ENCODE assay signal across 8 mouse cellular contexts in the genomic region with DNA sequence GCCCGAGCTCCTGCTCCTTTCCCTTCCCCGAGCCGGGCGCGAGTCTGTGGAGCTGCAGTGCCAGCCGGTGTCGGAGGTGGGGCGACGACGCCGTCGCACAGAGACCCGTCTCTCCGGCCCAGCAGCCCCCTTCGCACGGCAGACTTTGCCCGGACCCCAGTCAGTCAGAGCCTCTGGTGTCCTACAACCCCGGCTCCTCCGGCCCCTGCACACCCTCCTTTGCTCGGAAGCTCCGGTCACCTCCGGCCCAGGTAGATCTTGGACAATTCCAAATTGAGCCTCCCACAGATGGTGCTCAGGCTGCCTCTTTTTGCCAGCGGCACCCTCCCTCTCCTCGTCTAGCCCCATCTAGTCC. TPM values are rescaled to one million over a fixed set of nuclear protein-coding genes. Genes with fewer than 3 reads are reported as not detected.
A peak's percentile ranks its signal among the peaks of the same experiment; 100 is the strongest.
DNase-seq lines count a peak whose midpoint lies in the region; ATAC-seq and TF ChIP-seq lines count a peak whose summit lies in the region.

No protein-coding gene starts in this region.

- H3K9me3 ChIP-seq in heart, embryonic 15.5 days (replicated peaks), result no peaks in the 10 kb centered on the region
- H3K9me3 ChIP-seq in ES-E14 (ENCODE audit: control insufficient read depth, insufficient read depth, low read depth, low read length), result no peaks in the 10 kb centered on the region
- H3K9me3 ChIP-seq in forebrain, postnatal 0 days (ENCODE audit: low read length), result no peaks in the 10 kb centered on the region
- no peaks in the 10 kb centered on the region for H3K9me3 ChIP-seq in midbrain, embryonic 10.5 days (replicated peaks)

- in situ Hi-C loops in ES-E14 (cut with MboI; ENCODE audit: low sequenced_read_pairs in 2 of 2, unreplicated experiment in 2 of 2), result no loop called here

- H3K4me2 ChIP-seq in heart, embryonic 15.5 days, result peak overlapping the region; percentile 91
- peak overlapping the region; percentile 82 for H3K4me2 ChIP-seq in forebrain, postnatal 0 days (ENCODE audit: low read depth)

- no peak for DNase-seq in heart, adult 8-10 months (ENCODE audit: low spot score)
- DNase-seq in ES-E14 (ENCODE audit: low read depth, low spot score), result no peak
- DNase-seq in forebrain, postnatal 0 days, result no peak
- no peak for DNase-seq in midbrain, embryonic 10.5 days (ENCODE audit: low spot score)
- DNase-seq in layer of hippocampus, adult 8-10 months (ENCODE audit: low spot score in 2 of 2), result no peak
- DNase-seq in adrenal gland, postnatal 14 days, result no peak
- no peak for DNase-seq in spleen, postnatal 4 days (ENCODE audit: low spot score in 2 of 2)

- 2% methylated on average over 21 of the region's 24 CpGs for WGBS in heart, embryonic 15.5 days
- under 1% methylated on average over 20 of the region's 24 CpGs for WGBS in forebrain, postnatal 0 days
- 1% methylated on average over 24 of the region's 24 CpGs for WGBS in midbrain, embryonic 10.5 days

- TF ChIP-seq CTCF in forebrain, postnatal 0 days (IDR thresholded peaks at IDR 0.05; ENCODE audit: low read depth), result no peak

- peaks cover 30% of the 10 kb centered on the region for H3K4me1 ChIP-seq in heart, embryonic 15.5 days (replicated peaks)
- H3K4me1 ChIP-seq in ES-E14 (ENCODE audit: control insufficient read depth in 2 of 2, insufficient read depth in 2 of 2, low read length in 2 of 2, poor library complexity in 1 of 2), result peaks cover 4 to 8% of the 10 kb centered on the region in 2 experiments; a peak in 2 of 4 replicates
- H3K4me1 ChIP-seq in forebrain, postnatal 0 days (ENCODE audit: insufficient read depth), result peaks cover 26% of the 10 kb centered on the region
- peaks cover 38% of the 10 kb centered on the region for H3K4me1 ChIP-seq in midbrain, embryonic 10.5 days

- H3K27ac ChIP-seq in heart, embryonic 15.5 days, result peak overlapping the region; percentile 92; the same call in 1 of the 2 replicates
- no peak overlapping the region for H3K27ac ChIP-seq in ES-E14 (ENCODE audit: insufficient read depth, low read depth, low read length, poor library complexity, severe bottlenecking)
- peak overlapping the region; percentile 83 for H3K27ac ChIP-seq in forebrain, postnatal 0 days (ENCODE audit: low read depth, low read length)
- peak overlapping the region; percentile 89 for H3K27ac ChIP-seq in midbrain, embryonic 10.5 days (replicated peaks)

- H3K4me3 ChIP-seq in heart, embryonic 15.5 days, result peak overlapping the region; percentile 85
- H3K4me3 ChIP-seq in ES-E14 (ENCODE audit: insufficient read depth in 1 of 2, low read depth in 1 of 2, low read length in 2 of 2, poor library complexity in 1 of 2, severe bottlenecking in 1 of 2), result peak overlapping the region; percentile 61 to 63
- peak overlapping the region; percentile 85 for H3K4me3 ChIP-seq in forebrain, postnatal 0 days (ENCODE audit: low read depth, low read length)
- peak overlapping the region; percentile 94 for H3K4me3 ChIP-seq in midbrain, embryonic 10.5 days

- H3K27me3 ChIP-seq in heart, embryonic 15.5 days, result peaks cover 76% of the 10 kb centered on the region
- no peaks in the 10 kb centered on the region for H3K27me3 ChIP-seq in forebrain, postnatal 0 days (ENCODE audit: insufficient read depth, low read length)
- peaks cover 67% of the 10 kb centered on the region for H3K27me3 ChIP-seq in midbrain, embryonic 10.5 days (ENCODE audit: low read depth, poor library complexity, severe bottlenecking)

- no peak overlapping the region for H3K9ac ChIP-seq in heart, embryonic 15.5 days
- peak overlapping the region; percentile 36; the same call in 1 of the 2 replicates for H3K9ac ChIP-seq in ES-E14 (ENCODE audit: insufficient read depth, low read depth, low read length, poor library complexity, severe bottlenecking)
- H3K9ac ChIP-seq in forebrain, postnatal 0 days, result peak overlapping the region; percentile 90

- peaks cover 17% of the 10 kb centered on the region for H3K36me3 ChIP-seq in heart, embryonic 15.5 days
- peaks cover 19% of the 10 kb centered on the region for H3K36me3 ChIP-seq in ES-E14 (ENCODE audit: control insufficient read depth, insufficient read depth, low read length, poor library complexity, severe bottlenecking)
- peaks cover 48% of the 10 kb centered on the region for H3K36me3 ChIP-seq in forebrain, postnatal 0 days (ENCODE audit: insufficient read depth)
- H3K36me3 ChIP-seq in midbrain, embryonic 10.5 days, result peaks cover 41% of the 10 kb centered on the region

- ATAC-seq in heart, embryonic 15.5 days (replicated peaks; ENCODE audit: insufficient number of reproducible peaks, insufficient read depth, low FRiP score, low read depth), result no peak
- ATAC-seq in forebrain, postnatal 0 days, result peak; percentile 5

TF ChIP-seq in ES-E14, 5 proteins besides CTCF, POLR2A, EP300 and RAD21:
- TF ChIP-seq CHD2 (IDR thresholded peaks at IDR 0.05; ENCODE audit: low read depth, low read length), result no peak
- TF ChIP-seq ZNF384 (IDR thresholded peaks at IDR 0.05; ENCODE audit: low read depth, low read length), result no peak
- no peak for TF ChIP-seq MAFK (IDR thresholded peaks at IDR 0.05; ENCODE audit: insufficient read depth, low read depth, low read length)
TF ChIP-seq in ES-E14: peak in this region for 0.

RNA-seq across cellular contexts. Expression of a gene that starts 0.3 kb away (rescaled TPM):
- 0.39 and 0.80 TPM in 2 replicates for polyA plus RNA-seq in heart, embryonic 15.5 days (2015; fragmentation: Nextera tagmentation; extraction: Ambion mirVana)
- total RNA-seq in heart, adult 8-10 months (2022), result under 1 TPM; 0.31 to 0.75 (median 0.42) TPM
- 1.6 TPM in 2 replicates for total RNA-seq in ES-E14 (2012; rRNA removed)
- 54.8 and 58.0 TPM in 2 replicates for total RNA-seq in forebrain, postnatal 0 days (2014; rRNA removed)
- 61.2 and 70.8 TPM in 2 replicates for polyA plus RNA-seq in forebrain, postnatal 0 days (2015; fragmentation: Nextera tagmentation; extraction: Ambion mirVana)
- 9.9 and 17.4 TPM in 2 replicates for polyA plus RNA-seq in midbrain, embryonic 10.5 days (2016; fragmentation: Nextera tagmentation; extraction: Ambion mirVana)
- 10 to 100 TPM; 49.1 to 64.8 (median 55.6) TPM for total RNA-seq in layer of hippocampus, adult 8-10 months (2022)
- 2.9 and 3.3 TPM in 2 replicates for total RNA-seq in adrenal gland, postnatal 14 days (2021)

RNA-seq across cellular contexts. Expression of a gene that starts 0.5 kb away (rescaled TPM):
- 23.9 and 36.6 TPM in 2 replicates for polyA plus RNA-seq in heart, embryonic 15.5 days (2015; fragmentation: Nextera tagmentation; extraction: Ambion mirVana)
- total RNA-seq in heart, adult 8-10 months (2022), result 10 to 100 TPM; 22.4 to 23.9 (median 23.6) TPM
- 43.5 and 80.3 TPM in 2 replicates for total RNA-seq in ES-E14 (2012; rRNA removed)
- total RNA-seq in forebrain, postnatal 0 days (2014; rRNA removed), result 65.9 and 80.4 TPM in 2 replicates
- polyA plus RNA-seq in forebrain, postnatal 0 days (2015; fragmentation: Nextera tagmentation; extraction: Ambion mirVana), result 55.5 and 56.8 TPM in 2 replicates
- 24.4 and 25.2 TPM in 2 replicates for polyA plus RNA-seq in midbrain, embryonic 10.5 days (2016; fragmentation: Nextera tagmentation; extraction: Ambion mirVana)
- total RNA-seq in layer of hippocampus, adult 8-10 months (2022), result 10 to 100 TPM; 71.4 to 79.7 (median 77.2) TPM
- total RNA-seq in adrenal gland, postnatal 14 days (2021), result 40.7 and 47.0 TPM in 2 replicates

RNA-seq across cellular contexts. Expression of a gene that starts 26.6 kb away (rescaled TPM):
- 95.1 and 122 TPM in 2 replicates for polyA plus RNA-seq in heart, embryonic 15.5 days (2015; fragmentation: Nextera tagmentation; extraction: Ambion mirVana)
- total RNA-seq in heart, adult 8-10 months (2022), result 100 to 1,000 TPM; 108 to 133 (median 122) TPM
- total RNA-seq in ES-E14 (2012; rRNA removed), result 45.0 and 52.2 TPM in 2 replicates
- 28.4 and 43.7 TPM in 2 replicates for total RNA-seq in forebrain, postnatal 0 days (2014; rRNA removed)
- polyA plus RNA-seq in forebrain, postnatal 0 days (2015; fragmentation: Nextera tagmentation; extraction: Ambion mirVana), result 18.7 and 22.9 TPM in 2 replicates
- polyA plus RNA-seq in midbrain, embryonic 10.5 days (2016; fragmentation: Nextera tagmentation; extraction: Ambion mirVana), result 35.2 and 35.7 TPM in 2 replicates
- 10 to 100 TPM; 20.8 to 25.7 (median 23.1) TPM for total RNA-seq in layer of hippocampus, adult 8-10 months (2022)
- total RNA-seq in adrenal gland, postnatal 14 days (2021), result 98.3 and 99.4 TPM in 2 replicates

RNA-seq across cellular contexts. Expression of a gene that starts 27.3 kb away (rescaled TPM):
- polyA plus RNA-seq in heart, embryonic 15.5 days (2015; fragmentation: Nextera tagmentation; extraction: Ambion mirVana), result 4.1 and 5.9 TPM in 2 replicates
- total RNA-seq in heart, adult 8-10 months (2022), result 1 to 10 TPM; 2.8 to 4.6 (median 3.9) TPM
- total RNA-seq in ES-E14 (2012; rRNA removed), result 0.80 and 1.6 TPM in 2 replicates
- 24.5 and 26.6 TPM in 2 replicates for total RNA-seq in forebrain, postnatal 0 days (2014; rRNA removed)
- polyA plus RNA-seq in forebrain, postnatal 0 days (2015; fragmentation: Nextera tagmentation; extraction: Ambion mirVana), result 19.6 and 24.8 TPM in 2 replicates
- 1.7 and 2.7 TPM in 2 replicates for polyA plus RNA-seq in midbrain, embryonic 10.5 days (2016; fragmentation: Nextera tagmentation; extraction: Ambion mirVana)
- 10 to 100 TPM; 13.0 to 19.2 (median 16.8) TPM for total RNA-seq in layer of hippocampus, adult 8-10 months (2022)
- 85.9 and 116 TPM in 2 replicates for total RNA-seq in adrenal gland, postnatal 14 days (2021)

RNA-seq across cellular contexts. Expression of a gene that starts 29.4 kb away (rescaled TPM):
- polyA plus RNA-seq in heart, embryonic 15.5 days (2015; fragmentation: Nextera tagmentation; extraction: Ambion mirVana), result 0.40 and 0.81 TPM in 2 replicates
- not detected for total RNA-seq in heart, adult 8-10 months (2022)
- total RNA-seq in ES-E14 (2012; rRNA removed), result not detected in 2 replicates
- total RNA-seq in forebrain, postnatal 0 days (2014; rRNA removed), result 21.2 and 21.4 TPM in 2 replicates
- 6.3 and 7.7 TPM in 2 replicates for polyA plus RNA-seq in forebrain, postnatal 0 days (2015; fragmentation: Nextera tagmentation; extraction: Ambion mirVana)
- 6.1 and 17.7 TPM in 2 replicates for polyA plus RNA-seq in midbrain, embryonic 10.5 days (2016; fragmentation: Nextera tagmentation; extraction: Ambion mirVana)
- total RNA-seq in layer of hippocampus, adult 8-10 months (2022), result 1 to 10 TPM; 5.8 to 6.6 (median 6.0) TPM
- 3.8 and 4.2 TPM in 2 replicates for total RNA-seq in adrenal gland, postnatal 14 days (2021)

Comparison
In these comparisons a context has a peak if more than half of its experiments do, and no peak if none do; other contexts are left out.
1. RNA of a gene that starts 0.3 kb away (total RNA-seq): 49.1 to 64.8 TPM in layer of hippocampus, adult 8-10 months and 54.8 to 58.0 TPM in forebrain, postnatal 0 days; 2.9 to 3.3 TPM in adrenal gland, postnatal 14 days, 1.6 TPM in ES-E14 and 0.31 to 0.75 TPM in heart, adult 8-10 months; every median in the first group is over 10 times any median in the second.
2. Peak in every context shown above with its lines, with median percentiles within 50 percentile points of each other: H3K4me3 ChIP-seq.